Mouse (Mus musculus) lung, adult 2 months (tissue): ENCODE data around the gene Ccnt1.

Source experiments
- CTCF ChIP-seq: fragments of 200-500 bp; IDR thresholded peaks from 2 replicates; pipeline ENCODE4 v1.5.1; 2011; ENCODE audit warnings: mild to moderate bottlenecking, low read length, control low read depth; ENCODE audit not compliant: insufficient read depth
- POLR2A ChIP-seq: fragments of 200-500 bp; IDR thresholded peaks from 2 replicates; pipeline ENCODE4 v1.6.1; 2011; ENCODE audit warnings: low read depth, mild to moderate bottlenecking, control low read depth, low read length, borderline replicate concordance; ENCODE audit errors: extremely low read depth

DNA sequence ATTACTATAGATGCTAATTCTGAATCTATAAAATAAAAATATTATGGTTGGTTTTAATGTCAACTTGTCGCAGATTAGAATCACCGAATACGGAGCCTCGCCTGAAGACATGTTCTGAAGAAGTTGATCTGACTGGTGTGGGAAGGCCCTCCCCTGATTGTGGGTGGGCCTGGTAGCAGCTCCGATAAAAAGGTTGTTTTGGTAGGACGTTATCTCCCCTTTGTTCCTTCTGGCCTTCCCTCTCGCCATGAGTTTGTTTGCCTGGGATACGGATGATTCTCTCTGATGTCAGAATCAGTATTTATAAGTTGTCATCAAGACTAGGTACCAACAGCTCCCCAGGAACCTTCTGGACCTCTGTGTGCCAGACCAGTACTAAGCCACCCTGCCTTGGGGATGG lies 58.5 kb downstream of the Ccnt1 start:
- TF ChIP-seq CTCF: no peak
- no peak for TF ChIP-seq POLR2A
